Mouse (Mus musculus) spleen, adult 2 months (tissue): ENCODE data around the gene Mkrn2os. TPM values are rescaled to one million over a fixed set of nuclear protein-coding genes. Genes with fewer than 3 reads are reported as not detected.
A peak's percentile ranks its signal among the peaks of the same experiment; 100 is the strongest.

Source experiments
- DNase-seq, 2 experiments: peaks; one replicate each; pipeline versions ENCODE4 v3.0.0 to v3.0.0-alpha.2; 2012 to 2021; ENCODE audit warnings: low spot score in 2 of 2, low read depth in 1 of 2
- H3K27ac ChIP-seq: fragments of 200-500 bp; 2 replicates; pipeline ENCODE4 v1.5.1; 2012; ENCODE audit warnings: low read length, inconsistent platforms; ENCODE audit not compliant: insufficient read depth
- H3K27me3 ChIP-seq: fragments of 200-500 bp; 2 replicates; pipeline ENCODE4 v1.6.1; 2012; ENCODE audit warnings: mild to moderate bottlenecking, moderate library complexity, low read length, inconsistent platforms; ENCODE audit not compliant: control insufficient read depth, insufficient read depth
- H3K36me3 ChIP-seq: fragments of 200-500 bp; 2 replicates; pipeline ENCODE4 v1.6.1; 2012; ENCODE audit warnings: mild to moderate bottlenecking, low read length, inconsistent platforms; ENCODE audit not compliant: control insufficient read depth, insufficient read depth
- H3K4me1 ChIP-seq: fragments of 200-500 bp; 2 replicates; pipeline ENCODE4 v1.6.1; 2011; ENCODE audit warnings: inconsistent platforms; ENCODE audit not compliant: control insufficient read depth, insufficient read depth, insufficient read length
- H3K4me3 ChIP-seq: fragments of 200-500 bp; 2 replicates; pipeline ENCODE4 v1.5.1; 2011; ENCODE audit warnings: mild to moderate bottlenecking, inconsistent platforms; ENCODE audit not compliant: insufficient read depth, insufficient read length; ENCODE audit errors: extremely low read depth
- CTCF ChIP-seq: fragments of 200-500 bp; IDR thresholded peaks from 2 replicates; pipeline ENCODE4 v1.5.1; 2011; ENCODE audit warnings: mild to moderate bottlenecking, inconsistent platforms; ENCODE audit not compliant: insufficient read depth, insufficient read length, insufficient replicate concordance; ENCODE audit errors: extremely low read depth
- POLR2A ChIP-seq: fragments of 200-500 bp; IDR thresholded peaks from 2 replicates; pipeline ENCODE4 v1.6.1; 2011; ENCODE audit warnings: low read depth, low read length, inconsistent platforms
- WGBS: fragments of 180-500 bp; shearing (Covaris S2); methylation state at CpG from one replicate; pipeline ENCODE4 v1.1.7; 2018; 5-methylcytosine and 5-hydroxymethylcytosine counted together
- polyA plus RNA-seq: library from polyadenylated mRNA; depleted of rRNA; stranded (reverse); fragments of >200 nt; gene quantifications from 2 replicates; pipeline ENCODE4 v1.2.3, GENCODE M21; 2012

Gene Mkrn2os
- polyA plus RNA-seq, 1 experiment = 0.09 TPM

DNA sequence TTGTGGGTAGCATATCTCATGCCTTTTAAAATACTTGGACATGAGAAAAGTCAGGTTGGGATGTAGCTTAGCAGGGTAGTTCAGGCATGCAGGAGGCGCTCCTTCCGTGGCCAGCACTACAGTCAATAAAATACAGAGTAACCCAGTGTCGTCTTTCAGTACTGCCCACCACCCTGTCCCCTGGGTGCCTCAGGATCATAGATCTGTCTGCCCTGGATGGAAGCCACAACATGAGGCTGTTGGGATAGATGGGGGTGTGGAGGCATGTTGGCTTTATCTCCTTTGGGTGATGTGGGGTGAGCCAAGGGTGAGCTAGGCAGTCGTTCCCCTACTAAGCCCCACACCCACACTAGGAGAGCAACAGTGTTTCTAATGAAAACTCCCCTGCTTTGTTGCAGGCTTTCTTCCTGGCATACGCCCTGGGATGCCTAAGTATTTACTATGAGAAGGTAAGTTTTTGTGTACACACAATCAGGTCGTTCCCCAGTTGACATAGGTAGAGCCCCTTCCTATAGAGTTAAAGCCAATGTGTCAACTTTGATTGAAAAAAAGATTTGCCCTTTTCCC, 26.8 kb downstream of the Mkrn2os start:
- Histone ChIP-seq H3K4me3 (no peak overlapping the region), H3K4me1 (no peaks in the 10 kb centered on the region), H3K27me3 (no peaks in the 10 kb centered on the region), H3K27ac (no peak overlapping the region), H3K36me3 (0 out of 2 replicates have a peak, but pooled peaks cover 2% of the 10 kb centered on the region)
- no peak for DNase-seq
- 94% methylated on average over 6 of the region's 6 CpGs for WGBS
- TF ChIP-seq POLR2A = no peak

DNA sequence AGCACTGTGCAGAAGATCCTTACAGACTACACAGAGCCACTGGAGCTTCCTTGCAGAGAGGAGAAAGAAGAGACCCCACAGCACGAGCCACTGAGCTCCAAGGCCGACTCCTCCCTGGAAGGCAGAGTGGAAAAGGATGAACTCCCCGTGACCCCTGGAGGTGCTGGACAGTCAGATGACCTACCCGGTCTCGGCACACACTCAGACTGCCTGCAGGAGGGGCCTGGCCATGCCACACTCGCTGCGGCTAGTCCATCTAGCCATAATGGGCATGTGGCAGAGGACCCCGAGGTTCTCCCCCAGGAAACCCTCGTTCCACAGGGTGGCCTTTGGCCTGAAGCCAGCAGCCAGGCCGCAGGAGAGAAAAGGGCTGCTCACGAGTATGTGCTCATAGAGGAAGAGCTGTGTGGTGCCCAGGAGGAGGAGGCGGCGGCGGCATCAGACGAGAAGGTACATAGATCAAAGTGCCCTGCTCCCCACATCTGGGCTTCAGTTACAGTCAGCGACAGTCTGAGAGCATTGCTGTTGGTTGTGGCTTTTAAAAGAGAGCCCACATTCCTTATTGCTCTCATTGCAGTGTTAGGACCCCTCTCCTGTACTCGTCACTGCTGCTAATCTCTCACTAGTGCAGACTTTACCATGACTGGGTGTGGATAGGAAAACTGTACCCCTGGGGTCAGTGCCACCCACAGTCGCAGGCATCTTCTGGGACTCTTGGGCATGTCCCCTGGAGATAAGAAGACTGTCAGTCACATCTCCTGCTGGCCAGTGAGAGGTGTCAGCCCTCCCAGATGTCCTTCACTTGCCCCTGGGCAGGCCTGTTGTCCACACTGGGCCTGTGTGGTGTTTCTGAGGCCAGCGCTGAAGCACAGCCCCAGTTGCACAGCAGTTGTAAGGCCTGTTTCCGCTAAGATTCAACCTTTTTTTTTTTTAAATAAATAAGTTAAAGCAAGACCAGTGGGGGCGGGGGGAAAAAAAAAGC, 32.4 kb downstream of the Mkrn2os start:
- Histone ChIP-seq H3K27ac (no peak overlapping the region), H3K4me3 (no peak overlapping the region), H3K36me3 (peaks cover 3% of the 10 kb centered on the region; the same call in 1 of the 2 replicates), H3K4me1 (no peaks in the 10 kb centered on the region), H3K27me3 (no peaks in the 10 kb centered on the region)
- DNase-seq = no peak
- no peak for TF ChIP-seq POLR2A
- TF ChIP-seq CTCF = no peak
- WGBS = 77% methylated on average over 21 of the region's 21 CpGs

- 93% methylated on average over 2 of the region's 2 CpGs for WGBS
- TF ChIP-seq POLR2A (no peak), CTCF (no peak)
These were observed 34.2 kb downstream of the Mkrn2os start for GRCm38 (mm10) chr6:115558176-115558575.

DNA sequence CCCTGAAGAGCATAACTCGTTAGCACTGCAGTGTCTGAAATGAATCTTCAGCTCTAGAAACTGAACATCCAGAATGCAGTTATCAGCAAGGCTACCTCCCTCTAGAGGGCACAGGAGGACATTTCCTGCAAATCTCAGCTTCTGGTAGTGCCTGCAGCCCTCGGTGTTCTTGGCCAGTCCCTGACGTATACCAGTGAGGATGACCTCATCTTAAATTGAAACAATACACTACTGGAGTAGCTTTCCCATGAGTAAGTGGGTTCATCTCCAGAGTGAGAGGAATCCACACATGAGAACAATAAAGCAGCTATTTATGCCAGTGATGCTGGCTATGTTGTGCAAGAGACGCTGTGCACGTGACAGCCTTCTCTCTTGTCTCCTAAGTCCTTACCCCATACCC, 36.9 kb downstream of the Mkrn2os start:
- Histone ChIP-seq H3K36me3 (peaks cover 3% of the 10 kb centered on the region; the same call in 1 of the 2 replicates), H3K4me1 (no peaks in the 10 kb centered on the region), H3K27me3 (no peaks in the 10 kb centered on the region), H3K4me3 (no peak overlapping the region), H3K27ac (no peak overlapping the region)
- WGBS = 82% methylated on average over 5 of the region's 5 CpGs
- TF ChIP-seq POLR2A (no peak), CTCF (no peak)
- DNase-seq = no peak

More at GRCm38 (mm10) chr6:115558176-115558575, 34.2 kb downstream of the Mkrn2os start:
- no peak overlapping the region for H3K4me3 ChIP-seq
- H3K36me3 ChIP-seq = peaks cover 3% of the 10 kb centered on the region; the same call in 1 of the 2 replicates
- H3K27ac ChIP-seq = no peak overlapping the region
- no peak for DNase-seq
- H3K27me3 ChIP-seq = no peaks in the 10 kb centered on the region
- no peaks in the 10 kb centered on the region for H3K4me1 ChIP-seq

DNA sequence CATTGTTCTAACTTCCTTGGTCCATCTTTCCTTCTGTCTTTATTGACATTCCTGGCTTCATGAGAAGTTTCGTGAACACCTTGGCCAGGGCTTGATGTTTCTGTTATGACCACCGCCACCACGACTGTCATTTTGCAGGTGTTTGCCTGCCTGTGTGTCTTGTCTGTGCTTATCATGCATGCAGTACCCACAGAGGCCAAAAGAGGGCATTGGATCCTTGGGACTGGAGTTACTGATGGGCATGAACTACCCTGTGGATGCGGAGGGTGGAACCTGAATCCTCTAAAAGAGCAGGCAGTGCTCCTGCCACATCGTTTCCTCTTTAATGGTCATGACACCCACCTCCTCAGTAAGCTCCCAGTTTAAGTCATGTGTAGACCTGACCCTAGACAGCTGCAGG, 46.1 kb downstream of the Mkrn2os start:
- TF ChIP-seq CTCF = no peak
- no peak for TF ChIP-seq POLR2A
- no peak overlapping the region for H3K27ac ChIP-seq
- no peaks in the 10 kb centered on the region for H3K27me3 ChIP-seq
- 73% methylated on average over 5 of the region's 5 CpGs for WGBS
- peak in 1 of 2 experiments; percentile 26 for DNase-seq
- peaks cover 4% of the 10 kb centered on the region for H3K36me3 ChIP-seq
- H3K4me1 ChIP-seq = no peaks in the 10 kb centered on the region
- no peak overlapping the region for H3K4me3 ChIP-seq

DNA sequence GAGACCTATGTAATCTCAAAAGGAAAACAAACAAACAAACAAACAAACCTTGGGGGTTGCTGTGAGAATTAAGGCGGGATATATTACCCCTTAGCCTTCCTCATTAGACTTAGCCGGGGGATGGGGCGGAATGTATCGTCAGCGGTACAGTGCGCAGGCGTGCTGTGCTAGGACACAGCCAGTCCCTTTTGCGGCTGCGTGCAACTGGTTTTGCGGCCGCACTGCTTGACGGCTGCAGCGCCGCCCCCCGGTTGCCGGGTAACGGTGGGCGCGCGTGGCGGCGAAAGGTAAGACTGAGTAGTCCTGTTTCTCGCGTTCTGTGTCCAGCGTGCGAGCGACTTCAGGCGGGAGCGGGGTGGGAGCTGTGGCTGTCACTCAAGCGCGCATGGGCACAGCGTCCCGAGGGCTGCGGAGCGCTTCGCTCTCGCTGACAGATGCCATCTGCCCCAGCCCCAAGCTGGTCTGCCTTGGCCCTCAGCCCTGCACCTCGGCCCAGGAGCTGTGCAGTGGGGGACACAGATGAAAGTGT, 47.9 kb downstream of the Mkrn2os start, which contains the start of gene Tsen2:
Tsen2 (plus strand) TSS at position 223 of the 529 bp plus-strand sequence.
- under 1% methylated on average over 38 of the region's 38 CpGs for WGBS
- Histone ChIP-seq H3K27ac (no peak within 1 kb of the TSS), H3K4me1 (no peaks in the 10 kb centered on the region), H3K36me3 (peaks cover 4% of the 10 kb centered on the region), H3K27me3 (no peaks in the 10 kb centered on the region), H3K4me3 (peak within 1 kb of the TSS; percentile 68)
- TF ChIP-seq POLR2A (0 out of 2 replicates have a peak, but pooled peaks have one; percentile 10), CTCF (no peak)
- DNase-seq = peak; percentile 86 to 95
